Mouse (Mus musculus) CH12F3 (cell line): ENCODE measurements around the gene Il10ra.

Experiments
- in situ Hi-C: fragments of 300-500 bp; cut with MboI; formaldehyde crosslinking; loops from 2 replicates; pipeline ENCODE4 v1.14.3; 2020; ENCODE audit warnings: low sequenced_read_pairs

Il10ra gene

DNA sequence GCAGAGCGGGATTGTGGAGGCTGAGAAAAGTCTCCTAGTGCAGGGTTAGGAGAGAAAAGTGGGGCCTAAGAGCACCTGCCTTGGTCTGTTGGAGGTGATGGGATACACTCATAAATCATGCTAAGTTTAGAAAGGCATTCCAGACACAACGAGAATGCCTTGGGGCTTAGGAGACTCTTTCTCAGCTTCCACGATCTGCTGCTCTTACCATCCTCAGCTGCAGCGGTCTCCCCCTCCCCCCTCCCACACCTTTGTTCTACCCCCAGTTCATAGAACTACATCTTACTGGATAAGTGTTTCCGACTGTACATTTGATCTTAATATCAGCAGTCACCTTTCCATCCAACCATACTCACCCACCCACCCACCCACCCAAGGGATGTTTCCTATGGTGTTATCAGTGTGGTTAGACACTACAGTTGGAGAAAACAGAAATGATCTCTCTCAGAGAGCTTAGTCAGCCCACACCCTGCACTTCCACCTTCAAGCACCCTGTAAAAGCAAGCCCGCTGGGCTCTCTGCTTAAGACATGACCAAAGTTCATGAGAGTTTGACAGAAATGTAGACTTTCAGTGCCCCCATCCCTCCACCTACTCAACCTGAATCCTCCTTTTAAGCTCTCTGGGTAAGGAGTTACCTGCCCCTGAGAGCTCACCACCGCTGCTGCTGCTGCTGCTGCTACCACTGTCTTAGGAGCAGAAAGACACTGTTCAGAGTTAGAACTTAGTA lies 61.8 kb downstream of the Il10ra start:
- in situ Hi-C loops, result no loop called here

DNA sequence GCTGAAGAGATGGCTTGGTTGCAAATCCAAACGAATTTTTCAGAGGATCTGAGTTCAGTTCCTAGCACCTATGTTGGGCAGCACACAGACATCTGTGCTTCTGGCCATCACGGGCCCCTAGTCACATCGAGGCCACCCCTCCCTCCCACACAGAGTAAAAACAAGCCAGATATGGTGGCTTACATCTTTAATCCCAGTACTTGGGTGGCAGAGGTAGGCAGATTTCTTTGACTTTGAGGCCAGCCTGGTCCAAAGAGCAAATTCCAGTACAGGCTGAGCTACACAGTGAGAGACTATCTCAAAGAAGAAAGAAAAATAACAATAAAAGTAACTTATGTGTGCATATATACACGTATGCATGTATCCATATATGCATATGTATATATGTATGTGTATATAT lies 62.8 kb downstream of the Il10ra start:
- in situ Hi-C loops, result no loop called here

DNA sequence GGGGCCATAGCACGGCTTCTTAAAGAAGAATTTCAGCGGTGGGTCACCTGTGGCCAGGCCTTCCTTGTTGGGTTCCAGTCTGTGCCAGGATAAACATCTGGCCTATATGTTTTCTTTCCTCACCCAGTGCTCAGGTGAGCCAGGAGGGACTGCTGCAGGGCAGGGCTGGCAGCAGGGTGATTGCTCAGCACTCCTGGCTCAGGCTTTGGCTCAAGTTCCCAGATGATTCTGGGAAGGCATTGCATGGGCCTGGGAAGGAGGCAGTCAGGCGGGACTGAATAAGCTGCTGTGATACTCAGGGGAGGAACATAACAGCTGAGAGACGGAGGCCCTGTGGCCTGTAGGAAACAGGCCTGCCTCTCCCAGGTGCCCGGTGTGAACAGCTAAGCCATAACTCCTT lies 63.8 kb downstream of the Il10ra start:
- in situ Hi-C loops, result no loop called here
